Mouse (Mus musculus) urinary bladder, adult 18-20 months (tissue): ENCODE measurements at regions not wholly inside any gene's neighbourhood (a gene's known extent, or its start where the extent isn't known, plus 50 kb on each side); places are given as distances from the start of the nearest gene placed in this dataset.
"Not testable (repeated sequence)": the region's sequence is repeated elsewhere in the genome, so short reads cannot be mapped to it uniquely, and the experiment has no call there.

Experiments used
- DNase-seq, 2 experiments: peaks; one replicate each; pipeline ENCODE4 v3.0.0; 2022; ENCODE audit warnings: low spot score in 2 of 2, mixed read lengths in 2 of 2

DNA sequence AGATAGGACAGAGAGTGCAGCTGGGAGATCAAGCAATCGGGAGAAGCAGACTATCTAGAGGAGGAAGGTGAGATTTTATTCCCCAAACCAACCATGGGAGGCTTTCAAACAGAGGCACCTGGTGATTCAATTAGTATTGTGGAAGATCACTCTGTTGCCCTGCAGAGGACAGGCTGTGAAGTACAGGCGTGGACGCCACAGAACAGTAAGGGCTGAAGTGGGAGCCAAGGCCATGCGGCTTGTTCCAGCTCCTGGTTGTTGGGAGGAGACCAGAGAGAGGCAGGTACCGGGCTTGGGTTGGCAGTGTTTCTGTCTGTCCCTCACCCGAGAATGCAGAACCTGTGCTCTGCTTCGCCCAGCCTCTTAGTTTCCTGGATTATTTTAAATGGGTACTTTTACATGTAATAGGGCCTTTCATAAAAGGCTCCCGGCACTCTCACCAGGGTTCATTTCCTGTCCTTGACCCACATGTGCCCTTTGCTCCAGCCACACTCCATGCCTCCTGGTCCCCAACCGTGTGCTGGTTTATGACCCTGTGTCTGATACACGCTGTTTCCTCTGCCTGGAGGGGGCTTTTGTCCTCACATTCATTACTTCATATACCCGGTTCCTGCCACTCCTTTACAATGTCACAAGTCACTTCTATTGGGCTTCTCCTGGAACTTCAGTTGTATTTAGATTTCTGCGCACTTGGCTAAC is 58.3 kb downstream of the Vcpkmt start:
- DNase-seq, result no peak

DNA sequence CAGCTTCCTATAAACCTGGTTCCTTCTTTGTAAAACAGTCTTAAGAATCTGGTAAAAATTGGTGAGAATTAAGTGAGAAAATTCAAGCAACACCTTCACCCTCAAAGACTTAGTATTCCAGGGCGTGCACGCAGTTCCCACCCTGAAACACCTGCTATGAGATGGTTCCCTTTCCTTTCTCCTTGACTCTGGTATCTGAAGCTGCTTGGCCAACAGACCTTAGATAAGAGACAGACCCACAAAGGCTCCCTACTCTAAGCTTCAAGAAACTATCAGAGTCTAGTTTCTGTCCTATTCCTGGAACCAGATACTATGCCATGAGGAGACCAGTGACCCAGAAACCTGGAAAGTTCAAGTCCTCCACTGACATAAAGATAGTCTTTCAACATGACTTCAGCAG is 63.0 kb downstream of the Vcpkmt start:
- DNase-seq, result no peak

DNA sequence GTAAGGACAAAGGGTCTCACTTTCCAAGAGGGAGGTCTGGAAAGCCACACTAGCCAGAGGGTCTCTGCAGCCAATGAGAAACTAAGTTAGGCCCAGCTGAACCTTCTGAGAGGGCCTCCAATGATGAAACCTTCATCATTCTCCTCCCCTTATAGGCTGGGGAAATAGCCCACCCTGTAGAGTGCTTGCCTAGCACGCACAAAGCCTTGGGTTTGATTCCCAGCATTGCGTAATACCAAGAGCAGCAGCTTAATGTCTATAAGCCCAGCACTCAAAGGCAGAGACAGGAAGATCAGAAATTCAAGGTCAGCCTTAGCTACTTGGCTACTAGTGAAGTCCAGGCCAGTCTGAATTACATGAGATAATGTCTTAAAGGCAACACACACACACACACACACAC is 63.8 kb downstream of the Vcpkmt start:
- DNase-seq, result no peak

DNA sequence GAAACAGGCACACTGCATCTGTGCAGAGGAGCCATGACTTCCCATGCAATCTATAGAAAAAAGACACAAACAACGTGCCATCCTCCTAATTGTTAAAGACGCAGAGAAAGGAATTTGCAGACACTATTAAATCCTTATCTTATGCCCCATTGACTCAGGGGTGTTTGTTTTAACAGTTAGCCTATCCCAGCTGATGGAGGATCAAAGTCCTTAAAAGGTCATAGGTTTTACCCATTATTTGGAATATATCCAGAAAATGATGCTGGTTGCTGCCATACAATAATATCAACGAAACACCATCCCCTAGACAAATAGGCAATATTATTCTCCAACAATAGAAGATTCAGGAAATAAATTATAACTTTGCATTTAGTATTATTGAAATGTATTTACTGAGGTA is 65.2 kb downstream of the Vcpkmt start:
- no peak for DNase-seq

DNA sequence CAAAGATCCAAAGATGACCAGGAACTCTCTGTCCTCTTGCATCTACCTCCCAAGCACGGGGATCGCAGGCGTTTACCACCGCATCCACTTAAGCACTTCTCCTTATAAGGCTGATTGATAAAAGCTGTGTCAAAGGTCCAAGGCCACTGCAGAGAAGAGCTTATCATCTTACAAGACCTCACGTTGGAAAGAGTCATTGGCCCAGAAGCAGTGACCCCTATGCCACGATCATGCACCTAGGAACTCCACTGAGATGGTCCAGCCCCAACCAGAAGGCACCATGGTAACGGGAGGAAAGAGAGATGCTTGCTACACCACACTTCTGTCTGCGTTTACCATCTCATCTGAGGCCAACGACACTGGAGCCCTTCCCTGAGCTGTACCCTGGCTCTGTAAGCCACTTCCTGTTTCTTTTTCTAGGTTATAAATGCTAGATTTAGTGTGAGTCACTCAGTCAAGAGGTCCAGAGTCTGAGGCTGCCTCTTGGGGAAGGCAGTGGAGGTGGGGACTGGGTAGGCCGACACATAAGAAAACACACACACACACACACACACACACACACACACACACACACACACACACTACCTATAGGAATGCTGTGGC is 66.4 kb downstream of the Vcpkmt start:
- DNase-seq, result no peak

DNA sequence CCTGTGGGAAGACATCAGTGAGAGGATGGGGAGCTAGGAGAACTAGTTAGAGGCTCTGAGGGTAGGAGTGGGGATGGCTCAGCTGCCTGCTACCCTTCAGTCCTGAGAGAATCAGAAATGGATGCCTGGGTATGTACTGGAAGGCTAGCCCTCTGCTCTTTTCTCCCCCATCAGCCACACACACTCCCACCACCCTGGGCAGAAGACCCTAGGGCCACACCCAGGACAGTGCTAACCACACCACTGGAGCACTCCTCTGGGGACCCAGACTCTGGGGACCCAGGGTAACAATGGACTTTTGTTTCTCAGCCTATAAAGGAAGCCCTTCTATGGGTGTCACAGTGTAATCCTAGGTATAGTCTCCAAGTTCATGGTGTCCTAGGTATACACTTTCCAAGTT is 67.0 kb downstream of the Vcpkmt start:
- no peak for DNase-seq

DNA sequence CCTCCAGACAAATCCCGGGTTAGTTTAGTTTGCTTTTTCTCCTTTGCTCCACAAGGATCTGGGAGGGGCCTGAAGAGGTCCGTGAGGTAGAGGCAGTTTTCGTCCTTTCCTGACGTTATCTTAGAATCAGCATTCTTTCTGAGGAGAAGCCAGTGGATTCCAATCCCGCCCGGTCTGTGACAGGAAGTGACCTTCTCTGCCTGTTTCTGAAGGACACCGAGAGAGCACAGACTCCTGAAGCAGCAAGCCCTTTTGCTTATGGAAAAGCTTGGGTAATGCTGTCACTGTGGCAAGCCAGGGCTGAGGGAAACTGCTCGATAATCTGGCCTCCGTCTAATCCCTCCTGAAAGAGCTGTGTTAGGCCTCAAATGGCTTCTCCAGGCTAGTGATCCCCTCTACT is 67.7 kb downstream of the Vcpkmt start:
- DNase-seq, result no peak

DNA sequence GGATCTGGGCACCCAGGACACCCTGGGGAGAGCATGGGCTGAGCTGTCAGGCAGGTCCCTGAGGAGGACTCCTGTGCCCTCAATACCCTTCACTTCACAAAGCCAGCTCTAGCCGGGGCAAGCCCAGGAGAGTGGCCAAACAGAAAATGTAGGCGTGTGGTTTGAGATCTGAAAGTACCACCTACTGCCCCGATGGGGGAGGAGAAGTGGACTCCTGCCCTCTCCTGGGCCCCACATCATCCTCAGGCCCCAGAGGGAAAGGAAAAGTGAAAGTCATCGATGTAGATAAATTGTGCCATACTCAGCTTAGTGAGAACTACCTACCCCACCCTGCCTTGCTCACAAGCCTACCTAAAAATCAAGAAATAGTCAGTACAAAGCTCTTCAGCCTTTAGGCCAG is 69.7 kb downstream of the Vcpkmt start:
- peak; percentile 27 to 46 for DNase-seq

DNA sequence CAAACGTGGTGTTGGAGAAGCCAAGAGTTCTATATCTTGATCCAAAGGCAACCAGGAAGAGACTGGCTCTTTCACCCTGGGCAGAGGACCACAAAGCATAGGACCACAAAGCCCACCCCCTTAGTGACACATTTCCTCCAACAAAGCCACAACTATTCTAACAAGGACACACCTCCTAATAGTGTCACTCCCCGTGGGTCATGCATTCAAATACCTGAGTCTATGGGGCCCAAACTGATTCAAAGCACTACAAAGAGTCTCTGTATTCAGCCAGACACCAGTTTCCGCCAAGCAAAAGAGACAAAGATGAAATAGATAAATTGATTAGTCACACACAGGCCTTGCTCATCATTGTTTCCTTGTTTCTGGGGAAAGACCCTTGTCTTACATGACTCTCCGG is 72.1 kb downstream of the Vcpkmt start:
- no peak for DNase-seq

DNA sequence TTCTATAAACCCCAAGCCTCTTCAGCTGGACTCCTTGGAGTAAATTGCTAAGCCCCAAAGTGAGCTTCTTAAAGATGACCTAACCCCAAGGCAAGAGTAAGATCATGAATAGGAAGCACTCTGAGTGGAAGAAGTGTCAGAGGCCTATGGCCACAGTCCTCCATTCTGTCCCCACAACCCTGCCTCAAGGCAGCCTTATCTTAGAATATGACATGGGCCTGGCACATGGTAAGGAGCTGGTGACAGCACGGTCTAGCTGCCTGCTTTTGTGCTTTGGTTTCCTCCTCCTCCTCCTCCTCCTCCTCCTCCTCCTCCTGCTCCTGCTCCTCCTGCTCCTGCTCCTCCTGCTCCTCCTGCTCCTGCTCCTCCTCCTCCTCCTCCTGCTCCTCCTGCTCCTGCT is 73.6 kb downstream of the Vcpkmt start:
- DNase-seq, result not testable (repeated sequence)

DNA sequence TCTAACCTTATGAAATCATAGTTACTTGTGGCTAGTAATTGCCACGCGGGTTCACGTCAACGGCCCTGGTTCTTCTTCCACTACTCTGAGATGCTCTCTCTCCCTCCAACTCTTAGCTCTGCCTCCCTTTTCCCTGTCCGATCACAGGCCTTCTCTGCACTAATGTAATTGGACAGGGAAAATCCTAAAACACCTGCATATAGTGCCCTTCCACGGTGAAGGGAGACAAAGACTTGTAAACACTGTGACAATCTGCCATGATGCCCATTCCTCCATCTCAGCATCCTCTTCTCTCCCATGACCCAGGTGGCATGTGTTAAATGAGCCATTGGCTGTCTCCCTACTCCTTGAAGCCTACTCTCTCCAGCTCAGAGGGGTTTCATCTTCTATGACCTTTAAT is 74.9 kb downstream of the Vcpkmt start:
- no peak for DNase-seq

DNA sequence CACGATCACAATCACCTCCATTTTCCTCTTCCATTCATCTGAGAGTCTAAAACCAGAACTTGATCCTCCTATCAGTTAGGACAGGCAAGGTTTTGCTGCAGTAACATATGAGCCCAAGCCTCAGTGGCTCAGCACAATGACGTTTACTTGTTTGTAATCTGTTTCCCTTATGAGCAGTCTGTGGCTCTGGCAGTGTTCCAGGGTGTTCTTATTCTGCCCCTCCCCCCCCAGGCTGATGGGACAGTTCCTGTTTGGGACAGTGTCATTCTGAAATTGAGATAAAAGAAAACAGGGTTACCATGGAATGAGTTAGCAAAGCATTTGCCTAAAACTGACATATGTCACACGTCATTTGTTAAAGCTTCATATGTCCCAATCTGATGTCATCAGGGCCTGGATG is 75.5 kb downstream of the Vcpkmt start:
- no peak for DNase-seq

DNA sequence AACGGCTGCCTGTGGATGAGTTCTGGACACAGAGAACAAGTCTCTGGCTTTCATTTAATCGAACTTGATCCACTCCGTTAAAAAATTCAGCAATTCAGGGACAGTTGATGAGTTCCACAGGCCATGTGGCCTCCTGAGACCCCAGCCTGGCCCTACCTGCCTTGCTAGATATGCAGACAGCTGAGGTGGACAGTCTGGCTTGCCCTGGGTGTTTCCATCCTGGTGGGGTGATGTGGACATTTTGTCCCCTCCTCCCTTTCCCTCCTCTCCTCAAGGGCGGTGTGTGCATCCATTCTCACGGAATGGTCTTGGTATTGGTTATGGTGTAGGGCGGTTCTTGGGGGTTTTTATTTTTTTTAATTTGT is 80.1 kb downstream of the Vcpkmt start:
- DNase-seq, result peak in 1 of 2 experiments; percentile 30

DNA sequence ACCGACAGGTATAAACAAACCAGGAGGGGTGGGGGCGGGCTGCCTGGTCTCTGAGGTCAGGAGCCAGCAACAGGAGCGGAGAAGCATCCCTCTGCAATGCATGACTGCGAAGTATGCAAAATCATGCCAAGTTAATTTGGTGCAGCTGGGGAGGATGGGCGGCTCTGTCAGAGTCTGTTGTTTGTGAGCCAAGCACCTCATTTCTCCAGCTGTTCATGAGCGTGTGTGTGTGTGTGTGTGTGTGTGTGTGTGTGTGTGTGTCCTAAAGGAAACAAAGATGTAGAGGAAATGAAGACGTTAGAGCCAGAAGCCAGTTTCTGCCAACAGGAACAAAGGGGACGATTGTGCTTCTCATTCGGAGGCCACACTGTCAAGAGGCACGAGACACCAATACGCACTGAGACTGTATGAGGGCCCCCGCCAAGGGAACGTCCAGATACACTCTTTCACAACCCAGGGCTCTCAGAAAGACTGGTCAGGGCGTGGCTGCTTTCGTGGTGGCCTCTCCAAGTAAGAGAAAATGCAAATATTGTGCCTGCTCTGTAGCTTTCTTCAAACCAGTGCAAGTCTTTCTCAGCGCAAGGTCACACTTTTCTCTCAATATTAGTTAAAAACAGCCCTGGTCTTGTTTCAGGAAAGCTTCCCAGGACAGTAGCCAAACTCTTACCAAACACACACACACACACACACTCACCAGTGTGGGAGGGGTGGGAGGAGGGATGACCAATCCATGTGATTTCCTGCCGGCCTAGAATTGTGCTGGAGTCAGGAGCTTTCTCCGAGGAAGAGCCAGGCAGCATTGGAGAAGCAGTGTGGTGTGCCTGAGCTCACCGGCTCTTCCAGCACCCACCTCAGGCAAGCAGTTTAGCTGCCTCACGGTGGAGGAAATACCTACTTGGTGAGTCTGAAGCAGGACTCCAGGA is 80.8 kb downstream of the Vcpkmt start:
- peak; percentile 47 to 78 for DNase-seq

DNA sequence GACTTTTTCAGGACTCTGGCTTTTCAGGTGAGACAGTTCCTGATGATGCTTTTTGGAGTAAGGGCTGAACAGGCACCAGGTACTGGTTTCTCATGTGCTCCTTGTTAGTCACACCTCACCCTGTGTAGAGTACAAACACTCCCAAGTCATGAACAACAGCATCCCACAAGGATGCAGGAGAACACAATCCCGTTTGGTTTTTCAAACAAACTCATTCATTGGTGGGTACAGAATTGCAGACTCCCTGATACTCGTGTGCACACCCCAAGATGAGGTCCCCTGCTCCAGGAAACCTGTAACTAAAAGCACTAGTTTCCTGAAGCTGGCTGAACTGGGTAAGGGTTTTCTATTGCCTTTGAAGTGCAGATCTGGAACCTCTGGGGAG is 81.5 kb downstream of the Vcpkmt start:
- no peak for DNase-seq

DNA sequence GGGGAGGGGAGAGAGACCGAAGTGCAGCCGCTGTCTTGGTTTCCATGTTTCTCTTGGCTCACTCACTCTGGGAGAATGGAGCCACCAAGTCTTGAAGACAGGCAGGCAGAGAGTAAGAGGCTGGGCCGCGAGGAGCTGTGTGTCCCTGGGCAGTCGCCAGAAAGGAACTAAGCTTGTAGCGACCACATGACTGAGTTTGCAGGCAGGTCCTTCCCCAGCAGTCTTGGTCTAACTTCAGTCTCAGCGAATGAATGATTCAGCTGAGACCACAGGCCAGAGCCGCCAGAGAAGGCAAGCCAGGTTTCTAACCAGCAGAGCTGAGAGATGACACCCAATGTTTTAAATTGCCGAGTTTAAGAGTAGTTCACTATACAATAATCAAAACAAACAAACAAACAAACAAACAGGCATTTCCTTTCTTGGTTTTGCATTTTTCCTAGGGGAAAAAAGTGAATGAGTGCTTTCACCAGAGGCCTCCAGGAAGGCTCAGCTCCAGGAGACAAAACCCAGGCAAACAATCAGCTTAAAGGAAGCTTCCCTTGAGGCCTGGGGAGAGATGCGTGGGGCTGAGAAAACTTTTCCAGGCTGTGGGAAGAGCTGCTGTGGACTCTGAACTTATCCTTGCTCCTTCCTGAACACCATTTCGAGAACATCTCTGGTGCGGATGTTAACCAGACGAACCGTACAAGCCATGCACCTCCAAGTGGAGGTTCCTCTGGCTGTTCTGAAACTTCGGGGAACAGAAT is 82.1 kb downstream of the Vcpkmt start:
- DNase-seq, result no peak

DNA sequence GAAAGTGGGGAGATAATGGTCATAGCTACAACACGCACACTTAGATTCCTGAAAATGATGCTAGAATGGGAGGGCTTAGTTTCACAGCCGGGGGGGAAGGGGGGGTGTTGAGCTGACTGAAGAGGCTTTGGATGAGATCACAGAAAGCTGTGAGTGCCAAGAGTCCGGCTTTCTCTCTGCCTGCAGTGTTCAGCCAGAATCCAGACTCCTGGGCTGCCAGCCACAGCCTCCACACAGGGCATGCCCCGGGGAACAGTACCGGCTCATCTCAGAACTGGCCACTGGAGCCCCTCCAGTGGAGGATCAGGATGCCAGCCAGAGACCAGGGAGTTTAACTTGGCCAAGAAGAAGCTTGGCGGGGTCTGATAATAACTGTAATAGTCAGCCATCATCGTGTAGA is 85.7 kb downstream of the Vcpkmt start:
- peak in 1 of 2 experiments; percentile 74 for DNase-seq

DNA sequence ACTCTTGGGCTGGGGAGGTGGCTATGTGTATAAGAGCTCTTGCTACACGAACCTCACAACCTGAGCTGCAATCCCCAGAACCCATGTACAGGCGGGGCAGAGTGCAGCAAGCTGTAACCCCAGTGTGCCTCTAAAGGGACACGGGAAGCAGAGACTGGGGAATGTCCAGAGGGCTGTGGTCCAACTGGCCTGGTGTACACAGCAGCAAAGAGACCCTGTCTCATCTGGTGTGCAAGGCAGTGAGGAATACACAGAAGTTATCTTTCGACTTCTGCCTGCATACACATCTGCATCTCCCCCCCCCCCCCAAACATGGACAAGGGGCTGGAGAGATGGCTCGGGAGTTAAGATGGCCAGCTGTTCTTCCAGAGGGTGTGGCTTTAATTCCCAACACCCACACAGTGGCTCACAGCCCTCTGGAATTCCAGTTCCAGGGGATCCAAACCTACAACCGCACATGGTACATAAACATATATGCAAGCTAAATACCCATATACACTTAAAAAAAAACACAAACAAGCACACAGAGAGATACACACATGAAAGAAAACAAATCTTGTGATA is 86.4 kb downstream of the Vcpkmt start:
- no peak for DNase-seq

DNA sequence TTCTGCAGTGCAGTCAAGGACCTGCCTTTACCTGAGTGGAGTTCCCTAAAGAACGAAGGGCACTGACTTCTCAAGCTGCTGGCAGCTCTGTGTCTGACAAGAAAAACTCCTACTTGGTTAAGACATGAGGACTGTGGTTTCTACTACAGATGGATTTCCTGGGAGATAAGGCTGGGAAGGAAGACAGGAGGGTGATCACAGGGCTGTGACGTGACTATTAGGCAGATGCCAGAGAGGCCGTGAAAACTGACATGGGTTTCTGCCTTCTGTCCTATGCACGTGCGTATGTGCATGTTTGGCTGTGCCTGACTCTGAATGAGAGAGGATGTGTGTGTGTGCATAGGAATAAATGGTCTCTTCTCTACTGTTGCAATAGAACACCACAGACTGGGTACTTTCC is 87.1 kb downstream of the Vcpkmt start:
- no peak for DNase-seq

DNA sequence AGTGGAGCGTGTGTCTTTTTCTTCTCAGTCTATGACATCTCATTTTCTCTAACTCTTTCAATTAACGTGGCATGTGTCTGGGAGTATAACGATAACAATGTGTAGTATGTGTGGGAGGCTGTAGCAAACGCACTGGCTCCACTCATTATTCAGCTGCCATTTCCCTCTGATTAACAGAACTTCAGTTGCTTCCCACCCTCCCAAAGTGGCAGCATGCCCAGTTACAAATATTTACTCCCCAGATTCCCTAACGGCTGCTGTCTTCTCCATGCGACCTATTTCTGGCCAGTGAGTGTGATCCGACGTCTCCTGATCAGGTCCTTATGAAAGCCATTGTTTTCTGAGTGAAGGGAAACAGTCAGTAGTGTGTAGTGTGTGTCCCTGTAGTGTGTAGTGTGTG is 88.2 kb downstream of the Vcpkmt start:
- DNase-seq, result no peak

DNA sequence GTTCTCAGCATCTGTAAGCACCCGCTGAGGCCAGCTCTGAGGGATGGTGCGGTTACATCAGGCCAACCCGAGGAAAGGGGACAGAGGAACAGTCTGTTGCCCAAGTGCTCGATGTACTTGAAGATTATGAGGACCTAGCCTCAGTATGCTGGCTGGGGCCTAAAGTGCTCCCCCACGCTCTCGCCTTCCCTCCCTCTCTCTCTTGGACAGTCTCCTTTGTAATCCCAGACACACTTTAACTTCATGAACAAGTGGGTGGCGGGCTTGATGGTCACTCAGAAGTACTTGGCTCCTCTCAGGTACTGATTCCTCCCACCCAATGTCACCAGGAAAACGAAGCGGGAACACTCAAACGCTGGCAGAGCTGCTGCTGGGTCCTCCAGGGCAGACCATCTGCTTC is 93.1 kb downstream of the Vcpkmt start:
- DNase-seq, result no peak

DNA sequence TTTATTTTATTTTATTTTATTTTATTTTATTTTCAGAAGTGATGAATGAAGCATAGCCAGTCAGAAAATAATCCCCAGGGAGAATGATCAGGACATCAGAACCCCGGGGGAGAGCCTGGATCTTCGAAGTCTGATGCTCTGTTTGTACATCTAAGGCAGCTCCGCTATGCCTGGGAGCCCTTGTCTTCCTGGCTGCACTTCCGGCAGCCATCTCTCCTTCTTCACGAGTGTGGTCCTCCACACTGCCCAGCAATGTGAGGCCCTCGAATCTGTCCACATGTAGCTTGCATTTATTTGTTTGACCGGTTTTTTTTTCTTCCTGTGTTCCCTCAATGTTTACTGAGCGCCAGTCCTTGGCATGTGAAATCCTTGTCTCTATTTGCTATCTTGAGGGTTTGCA is 95.9 kb downstream of the Vcpkmt start:
- no peak for DNase-seq
